Mouse (Mus musculus) megakaryocyte, embryonic 14.5 days (primary cell): ENCODE results near the gene Apol11b. TPM values are rescaled to one million over a fixed set of nuclear protein-coding genes. Genes with fewer than 3 reads are reported as not detected.
"Not testable (repeated sequence)": the region's sequence is repeated elsewhere in the genome, so short reads cannot be mapped to it uniquely, and the experiment has no call there.

Experiments
- H3K27me3 ChIP-seq: replicated peaks from 2 replicates; pipeline ENCODE3; 2012; ENCODE audit warnings: inconsistent platforms
- H3K36me3 ChIP-seq: replicated peaks from 2 replicates; pipeline ENCODE3; 2012; ENCODE audit warnings: low read length, inconsistent platforms, mixed read lengths
- H3K4me1 ChIP-seq: 2 replicates; pipeline ENCODE4 v1.6.1; 2012; ENCODE audit warnings: inconsistent platforms
- H3K4me3 ChIP-seq: replicated peaks from 2 replicates; pipeline ENCODE3; 2012; ENCODE audit warnings: moderate library complexity, mild to moderate bottlenecking, inconsistent platforms
- H3K9me3 ChIP-seq: 2 replicates; pipeline ENCODE4 v1.6.1; 2012; ENCODE audit warnings: inconsistent platforms
- FLI1 ChIP-seq: IDR thresholded peaks from 2 replicates; pipeline ENCODE4 v1.6.1; 2012; ENCODE audit warnings: low read length, inconsistent platforms, mixed read lengths
- GATA1 ChIP-seq: IDR thresholded peaks from 3 replicates; pipeline ENCODE4 v1.6.1; 2012; ENCODE audit warnings: mixed read lengths, low read length, inconsistent platforms, borderline replicate concordance
- polyA plus RNA-seq: library from polyadenylated mRNA; stranded (reverse); fragments of >175 nt; gene quantifications from 2 replicates; pipeline ENCODE4 v1.2.3, GENCODE M21; 2012; ENCODE audit warnings: low replicate concordance; ENCODE audit not compliant: insufficient read depth

The Apol11b gene
- polyA plus RNA-seq, result 0.37 TPM in 1 of 2 replicates, not detected in the other

GRCm38 (mm10) chr15:77643176-77643575 lies at the start of gene Apol11b:
Gene Apol11b (minus strand): TSS chr15:77643286.
- H3K27me3 ChIP-seq, H3K36me3 ChIP-seq, H3K4me1 ChIP-seq, H3K9me3 ChIP-seq, H3K4me3 ChIP-seq: not testable (repeated sequence)

GRCm38 (mm10) chr15:77691532-77692311 lies 48.6 kb upstream of the Apol11b start:
- not testable (repeated sequence) for H3K4me3 ChIP-seq, H3K9me3 ChIP-seq, H3K4me1 ChIP-seq, H3K27me3 ChIP-seq, H3K36me3 ChIP-seq

- H3K4me1 ChIP-seq, H3K4me3 ChIP-seq, H3K9me3 ChIP-seq, H3K27me3 ChIP-seq, H3K36me3 ChIP-seq: not testable (repeated sequence)
Observed at GRCm38 (mm10) chr15:77683944-77684343, 40.9 kb upstream of the Apol11b start.

GRCm38 (mm10) chr15:77674081-77674480 lies 31.0 kb upstream of the Apol11b start:
- H3K4me1 ChIP-seq, H3K27me3 ChIP-seq, H3K9me3 ChIP-seq, H3K4me3 ChIP-seq, H3K36me3 ChIP-seq: not testable (repeated sequence)

- H3K4me3 ChIP-seq, H3K9me3 ChIP-seq, H3K36me3 ChIP-seq, H3K4me1 ChIP-seq, H3K27me3 ChIP-seq: not testable (repeated sequence)
Observed at GRCm38 (mm10) chr15:77661841-77662240, 18.8 kb upstream of the Apol11b start.

GRCm38 (mm10) chr15:77659773-77660172 lies 16.7 kb upstream of the Apol11b start:
- H3K27me3 ChIP-seq, H3K4me1 ChIP-seq, H3K4me3 ChIP-seq, H3K9me3 ChIP-seq, H3K36me3 ChIP-seq: not testable (repeated sequence)

- not testable (repeated sequence) for H3K4me1 ChIP-seq, H3K36me3 ChIP-seq, H3K9me3 ChIP-seq, H3K4me3 ChIP-seq, H3K27me3 ChIP-seq
Observed at GRCm38 (mm10) chr15:77651143-77651542, 8.1 kb upstream of the Apol11b start.

- not testable (repeated sequence) for H3K4me1 ChIP-seq, H3K36me3 ChIP-seq
Observed at GRCm38 (mm10) chr15:77629822-77630221, 13.3 kb downstream of the Apol11b start.

DNA sequence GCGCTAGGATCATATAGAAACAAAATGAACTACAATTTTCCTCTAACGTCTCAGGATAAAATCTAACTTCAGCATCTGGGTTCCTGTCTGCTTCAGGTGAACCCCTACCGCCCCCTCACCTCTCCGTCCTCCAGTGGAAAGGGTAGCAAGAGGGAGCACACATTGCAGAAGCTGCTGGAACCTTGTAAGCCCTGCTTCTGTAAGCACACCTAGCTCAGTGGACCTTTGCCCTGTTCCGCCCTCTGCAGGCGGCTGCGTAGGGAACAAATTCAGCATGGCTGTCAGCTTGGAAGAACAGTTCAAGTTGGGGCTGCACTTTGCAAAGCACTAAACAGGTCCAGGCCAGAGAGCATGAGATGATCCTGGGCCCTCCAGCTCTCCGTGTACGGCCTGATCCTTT lies 14.4 kb downstream of the Apol11b start:
- not testable (repeated sequence) for H3K27me3 ChIP-seq, H3K4me1 ChIP-seq, H3K9me3 ChIP-seq, H3K36me3 ChIP-seq, H3K4me3 ChIP-seq

More at GRCm38 (mm10) chr15:77629822-77630221, 13.3 kb downstream of the Apol11b start:
- not testable (repeated sequence) for H3K4me3 ChIP-seq, H3K9me3 ChIP-seq, H3K27me3 ChIP-seq

- H3K4me3 ChIP-seq, H3K36me3 ChIP-seq, H3K9me3 ChIP-seq, H3K4me1 ChIP-seq, H3K27me3 ChIP-seq: not testable (repeated sequence)
Observed at GRCm38 (mm10) chr15:77626471-77626870, 16.6 kb downstream of the Apol11b start.

GRCm38 (mm10) chr15:77624710-77625109 lies 18.4 kb downstream of the Apol11b start:
- Histone ChIP-seq H3K27me3 (no peaks in the 10 kb centered on the region), H3K4me3 (no peak overlapping the region), H3K36me3 (no peaks in the 10 kb centered on the region), H3K4me1 (no peaks in the 10 kb centered on the region), H3K9me3 (no peaks in the 10 kb centered on the region)
- TF ChIP-seq GATA1, result no peak
- TF ChIP-seq FLI1, result no peak

GRCm38 (mm10) chr15:77606069-77606468 lies 37.0 kb downstream of the Apol11b start:
- Histone ChIP-seq H3K9me3 (no peaks in the 10 kb centered on the region), H3K27me3 (peaks cover 4% of the 10 kb centered on the region), H3K36me3 (no peaks in the 10 kb centered on the region), H3K4me1 (no peaks in the 10 kb centered on the region), H3K4me3 (no peak overlapping the region)
- TF ChIP-seq FLI1 (no peak), GATA1 (no peak)
